Mouse (Mus musculus) hindbrain, embryonic 13.5 days (tissue): ENCODE measurements around the gene Dyrk2. TPM values are rescaled to one million over a fixed set of nuclear protein-coding genes. Genes with fewer than 3 reads are reported as not detected.
A peak's percentile ranks its signal among the peaks of the same experiment; 100 is the strongest.

Source experiments
- ATAC-seq: fragments of 200-750 bp; cut with Nextera tagmentation; 2 replicates; pipeline ENCODE4 v1.8.0; 2017; ENCODE audit warnings: moderate TSS enrichment; ENCODE audit not compliant: low FRiP score
- H3K27ac ChIP-seq: fragments of 300-500 bp; sonication (generic); 2 replicates; pipeline ENCODE4 v1.5.1; 2015; ENCODE audit warnings: inconsistent platforms, mild to moderate bottlenecking, moderate library complexity
- H3K27me3 ChIP-seq: fragments of 300-500 bp; sonication (generic); 2 replicates; pipeline ENCODE4 v1.6.1; 2015; ENCODE audit warnings: mild to moderate bottlenecking, inconsistent platforms
- H3K36me3 ChIP-seq: fragments of 300-500 bp; sonication (generic); 2 replicates; pipeline ENCODE4 v1.6.1; 2015; ENCODE audit warnings: mild to moderate bottlenecking, inconsistent platforms
- H3K4me1 ChIP-seq: fragments of 300-500 bp; sonication (generic); replicated peaks from 2 replicates; pipeline ENCODE4 v1.6.1; 2015; ENCODE audit warnings: inconsistent platforms
- H3K4me2 ChIP-seq: fragments of 300-500 bp; sonication (generic); 2 replicates; pipeline ENCODE4 v1.6.1; 2015; ENCODE audit warnings: inconsistent platforms, mild to moderate bottlenecking, moderate library complexity
- H3K4me3 ChIP-seq: fragments of 300-500 bp; sonication (generic); 2 replicates; pipeline ENCODE4 v1.5.1; 2015; ENCODE audit warnings: mild to moderate bottlenecking, inconsistent platforms
- H3K9ac ChIP-seq: fragments of 300-500 bp; sonication (generic); 2 replicates; pipeline ENCODE4 v1.6.1; 2015; ENCODE audit warnings: mild to moderate bottlenecking, inconsistent platforms
- H3K9me3 ChIP-seq: fragments of 300-500 bp; sonication (generic); 2 replicates; pipeline ENCODE4 v1.6.1; 2016; ENCODE audit warnings: inconsistent platforms
- WGBS: fragments of 180-500 bp; shearing (Covaris S2); methylation state at CpG from one replicate; pipeline ENCODE4 v1.1.7; 2015; 5-methylcytosine and 5-hydroxymethylcytosine counted together
- polyA plus RNA-seq: library from polyadenylated mRNA; unstranded; fragments of >200 nt; fragmentation: Nextera tagmentation; extraction: Ambion mirVana; gene quantifications from 2 replicates; pipeline ENCODE4 v1.2.1, GENCODE M21; 2015

Gene Dyrk2
- polyA plus RNA-seq = 9.5 and 10.0 TPM in 2 replicates

DNA sequence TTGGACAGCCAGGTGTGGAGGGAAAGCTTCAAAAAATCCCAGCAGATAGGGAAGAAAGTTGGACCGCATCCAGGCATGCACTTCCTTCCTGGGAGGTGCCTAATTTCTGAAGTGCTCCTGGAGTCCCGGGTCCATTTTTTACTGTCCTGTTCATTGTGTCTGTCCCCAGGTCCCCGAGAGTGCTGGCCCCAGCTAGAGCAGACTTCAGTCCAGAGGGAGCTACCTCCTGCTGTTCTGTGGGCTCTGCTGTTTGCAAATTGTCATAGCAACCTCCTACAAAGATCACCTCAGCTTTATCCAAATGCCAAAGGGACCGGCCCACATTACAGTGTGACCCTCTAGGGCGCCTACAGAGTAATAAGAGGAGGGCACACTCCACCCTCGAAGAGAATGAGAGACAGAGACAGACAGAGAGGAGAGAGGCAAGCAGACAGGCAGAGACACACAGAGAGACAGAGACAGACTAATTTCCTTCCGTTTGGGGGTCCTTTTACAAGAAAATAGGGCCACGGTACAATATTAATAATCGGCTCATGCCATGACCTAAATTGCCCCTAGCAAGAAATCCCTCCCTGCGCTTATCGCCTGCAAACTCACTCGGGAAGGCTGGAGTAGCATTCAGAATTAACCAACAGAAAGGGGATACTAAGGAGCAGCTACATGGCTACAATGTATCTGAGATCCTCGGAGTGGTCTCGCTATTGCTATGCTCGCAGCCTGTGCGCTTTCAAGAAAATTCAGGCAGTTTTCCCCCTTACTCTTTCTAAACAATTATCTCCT is at the start of gene Dyrk2:
Gene Dyrk2, minus strand, starts transcription at position 9 of the 780 bp plus-strand sequence.
- H3K9ac ChIP-seq = peak within 1 kb of the TSS; percentile 80
- H3K4me2 ChIP-seq = peak within 1 kb of the TSS; percentile 94
- H3K4me3 ChIP-seq = peak within 1 kb of the TSS; percentile 88
- no peaks in the 10 kb centered on the region for H3K9me3 ChIP-seq
- ATAC-seq = peak; percentile 5; the same call in 1 of the 2 replicates
- H3K27me3 ChIP-seq = no peaks in the 10 kb centered on the region
- H3K27ac ChIP-seq = peak within 1 kb of the TSS; percentile 98
- H3K4me1 ChIP-seq = peaks cover 29% of the 10 kb centered on the region
- H3K36me3 ChIP-seq = 0 out of 2 replicates have a peak, but pooled peaks cover under 1% of the 10 kb centered on the region
- WGBS = 3% methylated on average over 16 of the region's 16 CpGs

- Histone ChIP-seq H3K9ac (no peak overlapping the region), H3K9me3 (no peaks in the 10 kb centered on the region), H3K27me3 (no peaks in the 10 kb centered on the region), H3K4me1 (no peaks in the 10 kb centered on the region), H3K4me3 (no peak overlapping the region), H3K4me2 (no peak overlapping the region), H3K27ac (peak overlapping the region; percentile 8; the same call in 1 of the 2 replicates), H3K36me3 (no peaks in the 10 kb centered on the region)
- ATAC-seq = no peak
- WGBS = 88% methylated on average over 10 of the region's 10 CpGs
Observed at GRCm38 (mm10) chr10:118902625-118903024, 32.6 kb upstream of the Dyrk2 start.

DNA sequence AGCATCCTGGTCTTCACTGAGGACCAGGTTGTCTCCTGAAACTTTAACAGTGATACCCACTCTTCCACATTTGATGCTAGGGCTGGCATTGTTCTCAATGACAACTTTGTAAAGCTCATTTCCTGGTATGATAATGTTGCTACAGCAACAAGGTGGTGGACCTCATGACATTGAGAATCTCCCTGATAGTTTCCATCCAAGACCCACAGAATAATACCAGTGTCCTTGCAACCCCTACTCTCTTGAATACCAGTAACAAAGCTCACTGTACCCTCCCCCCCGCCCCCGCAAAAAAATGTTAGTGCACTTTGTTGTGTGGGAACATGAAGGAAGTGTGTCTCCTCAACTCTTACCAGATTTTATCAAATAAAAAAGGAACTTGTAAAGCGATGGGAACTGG is 23.6 kb upstream of the Dyrk2 start:
- no peak overlapping the region for H3K27ac ChIP-seq

GRCm38 (mm10) chr10:118884126-118884525 is 14.1 kb upstream of the Dyrk2 start:
- H3K36me3 ChIP-seq = no peaks in the 10 kb centered on the region
- WGBS = 98% methylated on average over 2 of the region's 2 CpGs
- H3K4me1 ChIP-seq = no peaks in the 10 kb centered on the region
- no peak overlapping the region for H3K4me2 ChIP-seq
- H3K27me3 ChIP-seq = no peaks in the 10 kb centered on the region
- no peaks in the 10 kb centered on the region for H3K9me3 ChIP-seq
- H3K27ac ChIP-seq = no peak overlapping the region
- no peak overlapping the region for H3K9ac ChIP-seq
- ATAC-seq = no peak
- H3K4me3 ChIP-seq = no peak overlapping the region

More for the DNA sequence above, 23.6 kb upstream of the Dyrk2 start:
- Histone ChIP-seq H3K9me3 (no peaks in the 10 kb centered on the region), H3K4me1 (no peaks in the 10 kb centered on the region), H3K9ac (no peak overlapping the region), H3K27me3 (no peaks in the 10 kb centered on the region), H3K36me3 (no peaks in the 10 kb centered on the region), H3K4me3 (no peak overlapping the region), H3K4me2 (no peak overlapping the region)
- 89% methylated on average over 3 of the region's 3 CpGs for WGBS
- no peak for ATAC-seq

DNA sequence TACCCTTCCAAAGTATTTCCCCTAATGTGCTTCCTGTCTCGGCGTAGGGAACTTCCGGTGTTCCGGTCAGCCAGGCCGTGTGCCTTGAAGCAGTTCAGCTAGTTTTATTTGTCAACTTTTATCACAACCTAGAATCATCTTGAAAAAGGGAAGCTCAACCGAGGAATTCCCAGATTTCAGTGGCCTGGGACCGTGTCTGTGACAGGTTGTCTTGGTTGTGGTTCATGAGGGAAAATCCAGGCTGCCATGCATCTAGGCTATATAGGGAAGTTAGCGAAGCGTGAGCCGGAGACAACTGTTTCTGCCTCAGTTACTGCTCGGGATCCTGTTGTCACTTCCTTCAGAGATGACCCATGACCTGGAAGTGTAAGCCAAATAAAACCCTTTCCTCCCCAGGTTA is 13.3 kb upstream of the Dyrk2 start:
- ATAC-seq = no peak
- H3K9me3 ChIP-seq = no peaks in the 10 kb centered on the region
- H3K4me2 ChIP-seq = no peak overlapping the region
- no peak overlapping the region for H3K27ac ChIP-seq
- no peaks in the 10 kb centered on the region for H3K4me1 ChIP-seq
- no peaks in the 10 kb centered on the region for H3K36me3 ChIP-seq
- no peaks in the 10 kb centered on the region for H3K27me3 ChIP-seq
- WGBS = 90% methylated on average over 11 of the region's 11 CpGs
- H3K4me3 ChIP-seq = no peak overlapping the region
- no peak overlapping the region for H3K9ac ChIP-seq

GRCm38 (mm10) chr10:118882258-118882885 is 12.4 kb upstream of the Dyrk2 start:
- Histone ChIP-seq H3K36me3 (no peaks in the 10 kb centered on the region), H3K4me3 (no peak overlapping the region), H3K27me3 (no peaks in the 10 kb centered on the region), H3K4me2 (no peak overlapping the region), H3K27ac (no peak overlapping the region), H3K9me3 (no peaks in the 10 kb centered on the region), H3K4me1 (no peaks in the 10 kb centered on the region), H3K9ac (no peak overlapping the region)
- no peak for ATAC-seq
- WGBS = 87% methylated on average over 12 of the region's 12 CpGs

DNA sequence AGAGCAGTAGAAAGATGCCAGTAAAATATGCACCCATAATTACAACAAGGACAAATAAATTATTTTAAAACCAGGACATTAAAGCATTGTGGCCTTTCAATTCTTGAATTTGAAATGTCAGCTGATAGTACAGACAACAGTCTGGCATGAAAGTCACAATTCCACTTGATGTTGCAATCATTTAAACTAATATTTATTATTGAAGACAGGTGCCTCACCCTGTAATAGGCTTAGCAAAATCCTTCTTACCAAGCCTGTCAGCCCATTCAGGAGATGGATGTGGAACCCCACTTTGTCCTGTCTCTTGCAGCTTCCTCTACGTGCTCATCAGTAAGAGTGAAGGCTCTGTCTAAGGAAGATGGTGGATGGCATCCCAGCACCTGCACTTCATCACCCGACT is 10.8 kb upstream of the Dyrk2 start:
- 90% methylated on average over 2 of the region's 2 CpGs for WGBS
- ATAC-seq = no peak
- Histone ChIP-seq H3K9ac (no peak overlapping the region), H3K36me3 (no peaks in the 10 kb centered on the region), H3K4me3 (no peak overlapping the region), H3K27me3 (no peaks in the 10 kb centered on the region), H3K4me2 (no peak overlapping the region), H3K4me1 (no peaks in the 10 kb centered on the region), H3K27ac (no peak overlapping the region), H3K9me3 (no peaks in the 10 kb centered on the region)

DNA sequence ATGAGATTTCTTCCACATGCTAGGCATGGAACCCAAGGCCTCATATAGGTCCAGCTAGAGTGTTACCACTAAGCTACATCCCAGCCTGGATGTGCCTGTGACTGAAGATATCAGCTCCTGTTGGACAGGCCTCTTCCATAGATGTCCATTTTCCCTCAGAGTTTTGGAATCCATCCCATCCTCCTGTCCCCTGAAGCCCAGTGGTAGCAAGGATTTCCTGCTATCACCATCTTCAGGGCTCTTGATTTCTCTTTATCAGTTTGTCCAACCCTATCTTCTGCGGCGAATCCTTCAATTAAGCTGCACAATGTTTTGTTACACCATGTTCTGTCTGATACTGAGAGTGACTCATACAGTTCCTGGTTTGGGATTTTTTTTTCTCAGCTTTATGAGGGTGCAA is 2.2 kb upstream of the Dyrk2 start:
- H3K9me3 ChIP-seq = no peaks in the 10 kb centered on the region
- H3K4me3 ChIP-seq = no peak overlapping the region
- 95% methylated on average over 2 of the region's 2 CpGs for WGBS

GRCm38 (mm10) chr10:118869591-118870001 is 413 bp downstream of the Dyrk2 start:
- Histone ChIP-seq H3K36me3 (peaks cover 9% of the 10 kb centered on the region; the same call in 1 of the 2 replicates), H3K9ac (peak overlapping the region; percentile 80), H3K4me3 (peak overlapping the region; percentile 88), H3K4me1 (peaks cover 35% of the 10 kb centered on the region), H3K4me2 (peak overlapping the region; percentile 94), H3K27ac (peak overlapping the region; percentile 98), H3K9me3 (no peaks in the 10 kb centered on the region), H3K27me3 (no peaks in the 10 kb centered on the region)
- peak; percentile 70 for ATAC-seq
- under 1% methylated on average over 16 of the region's 16 CpGs for WGBS

More for the DNA sequence above, 2.2 kb upstream of the Dyrk2 start:
- H3K27ac ChIP-seq = no peak overlapping the region
- H3K4me2 ChIP-seq = no peak overlapping the region
- no peaks in the 10 kb centered on the region for H3K36me3 ChIP-seq
- H3K4me1 ChIP-seq = peaks cover 13% of the 10 kb centered on the region
- H3K9ac ChIP-seq = no peak overlapping the region
- H3K27me3 ChIP-seq = no peaks in the 10 kb centered on the region
- no peak for ATAC-seq

DNA sequence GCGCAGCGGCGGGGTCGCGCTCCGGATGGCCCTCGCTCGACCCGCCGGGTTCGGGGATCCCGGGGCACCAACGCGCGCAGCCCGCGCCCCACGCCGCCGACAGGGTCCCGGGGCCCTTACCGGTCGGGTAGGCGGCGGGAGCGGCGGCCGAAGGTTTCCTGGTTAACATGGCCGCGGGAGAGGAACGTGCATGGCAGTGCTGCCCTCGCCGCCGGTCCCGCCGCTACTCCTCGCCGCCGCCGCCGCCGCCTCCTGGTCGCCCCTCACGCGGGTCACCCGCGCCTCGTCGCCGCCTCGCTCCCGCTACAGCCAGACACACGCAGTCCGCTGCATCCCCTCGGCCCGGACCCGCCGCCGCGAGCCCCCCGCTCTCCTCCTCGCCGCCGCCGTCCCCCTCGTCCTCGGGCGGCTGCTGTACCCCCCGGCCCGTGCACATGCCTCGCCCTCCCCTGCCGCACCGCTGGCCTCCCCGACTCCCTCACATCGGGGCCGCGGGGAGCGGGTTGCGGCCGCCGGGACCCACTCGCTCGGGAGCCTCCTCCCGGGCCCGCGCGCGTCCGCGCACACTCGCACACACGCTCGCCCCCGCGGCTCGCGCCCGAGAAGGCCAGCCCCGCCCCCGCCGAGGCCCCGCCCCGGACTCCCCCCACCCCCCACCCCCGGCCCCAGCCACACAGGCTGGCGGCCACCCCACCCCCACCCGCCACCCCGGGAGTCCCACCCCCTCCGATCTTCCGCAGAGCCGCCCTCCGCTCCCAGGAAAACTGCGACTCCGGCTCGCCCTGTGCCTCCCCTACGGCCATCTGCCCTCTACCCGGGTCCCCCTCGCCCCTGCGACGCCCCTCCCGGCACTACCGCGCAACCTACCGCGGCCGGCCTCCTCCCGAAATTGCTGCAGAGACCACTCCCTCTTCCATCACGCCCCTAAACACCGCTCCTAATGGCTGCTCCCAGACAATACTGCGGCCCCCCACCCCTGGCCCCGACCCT is 1.1 kb downstream of the Dyrk2 start:
- Histone ChIP-seq H3K9ac (peak overlapping the region; percentile 97), H3K4me3 (peak overlapping the region; percentile 88), H3K27me3 (no peaks in the 10 kb centered on the region), H3K4me1 (peaks cover 42% of the 10 kb centered on the region), H3K27ac (peak overlapping the region; percentile 98), H3K9me3 (no peaks in the 10 kb centered on the region), H3K4me2 (peak overlapping the region; percentile 94), H3K36me3 (peaks cover 16% of the 10 kb centered on the region)
- under 1% methylated on average over 64 of the region's 130 CpGs for WGBS
- peak; percentile 86 for ATAC-seq

- ATAC-seq = peak; percentile 34
- peak overlapping the region; percentile 97 for H3K9ac ChIP-seq
- H3K4me2 ChIP-seq = peak overlapping the region; percentile 94
- H3K27me3 ChIP-seq = no peaks in the 10 kb centered on the region
- H3K9me3 ChIP-seq = no peaks in the 10 kb centered on the region
- peak overlapping the region; percentile 88 for H3K4me3 ChIP-seq
- H3K27ac ChIP-seq = peak overlapping the region; percentile 98
- H3K36me3 ChIP-seq = peaks cover 23% of the 10 kb centered on the region
- WGBS = under 1% methylated on average over 37 of the region's 62 CpGs
- peaks cover 42% of the 10 kb centered on the region for H3K4me1 ChIP-seq
Observed at GRCm38 (mm10) chr10:118867896-118868600, 2.0 kb downstream of the Dyrk2 start.
